Mouse (Mus musculus): ENCODE measurements around the gene Ctsz.

- no peak for TF ChIP-seq GATA1 (IDR thresholded peaks at IDR 0.05; ENCODE audit: borderline replicate concordance, low read length)
- no peak for TF ChIP-seq FLI1 (IDR thresholded peaks at IDR 0.05; ENCODE audit: low read length)
These were observed 23.0 kb downstream of the Ctsz start, which contains the start of gene Nelfcd for GRCm38 (mm10) chr2:174415731-174416310.

Data from megakaryocyte, embryonic 14.5 days (primary cell).